Mouse (Mus musculus): Measurements from ENCODE around the gene Ldha. TPM values are rescaled to one million over a fixed set of nuclear protein-coding genes. Genes with fewer than 3 reads are reported as not detected.
"Not testable (repeated sequence)": the region's sequence is repeated elsewhere in the genome, so short reads cannot be mapped to it uniquely, and the experiment has no call there.

The Ldha gene
- polyA plus RNA-seq (2012; rRNA removed): 392 and 402 TPM in 2 replicates

GRCm38 (mm10) chr7:46840787-46841525 is at the start of gene Ldha:
TSS of gene Ldha (plus strand) at chr7:46841475.
- Histone ChIP-seq H3K4me3 (ENCODE audit: insufficient read depth, low read length) (no peak within 1 kb of the TSS), H3K4me1 (ENCODE audit: control insufficient read depth, insufficient read depth, low read length) (peaks cover 6% of the 10 kb centered on the region; the same call in 1 of the 2 replicates), H3K27ac (ENCODE audit: insufficient read depth, low read length) (no peak within 1 kb of the TSS)
- TF ChIP-seq CTCF (IDR thresholded peaks at IDR 0.05; ENCODE audit: extremely low read depth, insufficient read depth, low read length) (no peak), POLR2A (IDR thresholded peaks at IDR 0.05; ENCODE audit: extremely low read depth, insufficient read depth, low read length) (no peak)

- TF ChIP-seq POLR2A (IDR thresholded peaks at IDR 0.05; ENCODE audit: extremely low read depth, insufficient read depth, low read length) (no peak), CTCF (IDR thresholded peaks at IDR 0.05; ENCODE audit: extremely low read depth, insufficient read depth, low read length) (no peak)
- Histone ChIP-seq H3K4me3 (ENCODE audit: insufficient read depth, low read length) (no peak overlapping the region), H3K27ac (ENCODE audit: insufficient read depth, low read length) (no peak overlapping the region), H3K4me1 (ENCODE audit: control insufficient read depth, insufficient read depth, low read length) (peaks cover 2% of the 10 kb centered on the region; the same call in 1 of the 2 replicates)
Measured at GRCm38 (mm10) chr7:46793871-46794270, 47.4 kb upstream of the Ldha start.

DNA sequence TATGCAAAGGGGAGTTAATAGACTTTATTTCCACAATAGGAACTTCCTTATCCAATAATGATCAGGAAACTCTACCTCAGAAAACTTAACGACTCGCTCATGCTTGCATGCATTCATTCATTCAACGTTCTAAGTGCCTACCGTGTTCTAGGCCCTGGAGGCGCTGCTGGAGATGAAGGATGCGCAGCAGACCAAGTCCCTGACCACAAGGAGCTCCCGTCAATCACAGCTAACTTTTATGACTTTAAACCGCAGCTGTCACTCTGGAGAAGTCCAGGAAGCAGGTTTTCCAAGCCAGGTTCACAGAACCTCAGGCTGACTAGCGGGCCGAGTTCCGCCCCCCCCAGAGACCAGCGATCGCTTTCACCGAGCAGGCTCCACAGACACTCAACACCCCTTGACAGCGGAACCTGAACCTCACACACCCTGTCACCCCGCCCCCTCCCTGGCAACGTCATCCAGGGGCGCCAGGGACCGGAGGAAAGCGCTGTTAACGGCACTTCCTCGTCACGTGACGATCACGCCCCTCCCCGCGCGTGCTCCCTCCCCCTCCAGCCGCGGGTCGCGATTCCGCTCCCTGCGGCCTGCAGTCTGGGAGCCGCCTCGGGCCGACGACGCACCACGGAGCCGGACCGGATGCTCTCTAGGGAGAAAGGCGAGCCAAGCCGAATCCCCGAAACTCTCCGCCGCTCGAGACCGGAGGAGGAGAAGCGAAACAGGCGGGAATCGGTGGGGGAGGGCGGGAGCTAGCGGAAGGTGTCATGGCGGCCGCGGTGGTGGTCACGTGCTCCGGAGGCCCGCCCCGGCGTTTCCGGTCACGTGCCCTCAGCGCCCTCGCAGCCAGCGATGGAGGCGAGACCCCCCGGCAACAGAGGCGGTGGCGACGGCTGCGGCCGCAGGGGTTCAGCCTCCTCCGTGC is 45.7 kb upstream of the Ldha start, which contains the start of the genes Hps5 and Gtf2h1:
Hps5 (minus strand) TSS at position 778 of the 919 bp plus-strand sequence.
Gtf2h1 (plus strand) TSS at position 817 of the 919 bp plus-strand sequence.
- H3K4me3 ChIP-seq (ENCODE audit: insufficient read depth, low read length): peak within 1 kb of the TSS; percentile 91
- TF ChIP-seq CTCF (IDR thresholded peaks at IDR 0.05; ENCODE audit: extremely low read depth, insufficient read depth, low read length) (no peak), POLR2A (IDR thresholded peaks at IDR 0.05; ENCODE audit: extremely low read depth, insufficient read depth, low read length) (peak; percentile 59; the same call in 1 of the 2 replicates)
- peaks cover 2% of the 10 kb centered on the region for H3K4me1 ChIP-seq (ENCODE audit: control insufficient read depth, insufficient read depth, low read length)
- peak within 1 kb of the TSS; percentile 99 for H3K27ac ChIP-seq (ENCODE audit: insufficient read depth, low read length)

DNA sequence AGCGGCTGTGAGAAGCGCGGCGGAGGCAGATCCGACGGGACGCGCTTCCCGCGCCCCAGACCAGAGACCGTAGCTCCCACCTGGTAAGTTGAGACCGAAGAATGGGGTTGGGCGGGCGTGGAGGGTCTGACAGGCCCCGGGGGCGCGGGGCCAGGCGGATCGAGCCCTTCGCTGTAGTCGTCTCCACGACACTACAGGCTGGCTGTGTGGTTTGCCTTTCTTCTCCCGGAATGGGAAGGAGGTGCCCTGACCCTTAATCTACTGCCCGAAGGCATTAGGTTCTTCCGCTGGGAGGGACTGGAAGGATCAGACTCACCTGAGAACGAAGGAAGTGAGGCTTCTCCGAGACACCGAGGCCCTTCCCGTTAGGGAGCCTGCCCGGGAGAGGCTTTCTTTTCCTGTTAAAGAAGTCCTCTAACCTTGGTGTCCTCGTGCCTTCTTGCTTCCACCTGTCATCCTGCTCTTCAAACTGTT is 45.0 kb upstream of the Ldha start:
- peaks cover 2% of the 10 kb centered on the region for H3K4me1 ChIP-seq (ENCODE audit: control insufficient read depth, insufficient read depth, low read length)
- TF ChIP-seq CTCF (IDR thresholded peaks at IDR 0.05; ENCODE audit: extremely low read depth, insufficient read depth, low read length) (no peak), POLR2A (IDR thresholded peaks at IDR 0.05; ENCODE audit: extremely low read depth, insufficient read depth, low read length) (no peak)
- H3K27ac ChIP-seq (ENCODE audit: insufficient read depth, low read length): peak overlapping the region; percentile 99
- H3K4me3 ChIP-seq (ENCODE audit: insufficient read depth, low read length): peak overlapping the region; percentile 91

GRCm38 (mm10) chr7:46796779-46797178 is 44.5 kb upstream of the Ldha start:
- TF ChIP-seq POLR2A (IDR thresholded peaks at IDR 0.05; ENCODE audit: extremely low read depth, insufficient read depth, low read length) (no peak), CTCF (IDR thresholded peaks at IDR 0.05; ENCODE audit: extremely low read depth, insufficient read depth, low read length) (no peak)

DNA sequence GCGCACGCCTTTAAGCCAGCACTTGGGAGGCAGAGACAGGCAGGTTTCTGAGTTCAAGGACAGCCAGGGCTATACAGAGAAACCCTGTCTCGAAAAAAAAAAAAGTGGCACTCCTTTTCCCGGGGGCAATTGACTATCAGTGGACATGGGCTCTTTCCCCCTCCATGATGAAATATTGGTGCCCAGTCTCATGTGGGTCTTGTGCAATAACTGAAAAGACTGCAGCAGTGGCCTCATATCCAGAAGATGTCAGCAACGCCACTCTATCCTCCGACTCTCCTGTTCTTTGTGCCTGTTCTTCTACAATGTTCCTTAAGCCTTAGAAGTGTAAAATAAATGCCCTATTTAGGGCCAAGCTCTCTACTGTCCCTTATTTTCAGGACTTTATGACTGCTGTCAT is 30.9 kb upstream of the Ldha start:
- Histone ChIP-seq H3K27ac (ENCODE audit: insufficient read depth, low read length) (no peak overlapping the region), H3K4me3 (ENCODE audit: insufficient read depth, low read length) (no peak overlapping the region), H3K4me1 (ENCODE audit: control insufficient read depth, insufficient read depth, low read length) (no peaks in the 10 kb centered on the region)
- TF ChIP-seq CTCF (IDR thresholded peaks at IDR 0.05; ENCODE audit: extremely low read depth, insufficient read depth, low read length) (no peak), POLR2A (IDR thresholded peaks at IDR 0.05; ENCODE audit: extremely low read depth, insufficient read depth, low read length) (no peak)

More at GRCm38 (mm10) chr7:46796779-46797178, 44.5 kb upstream of the Ldha start:
- Histone ChIP-seq H3K4me1 (ENCODE audit: control insufficient read depth, insufficient read depth, low read length) (peaks cover 2% of the 10 kb centered on the region), H3K27ac (ENCODE audit: insufficient read depth, low read length) (no peak overlapping the region), H3K4me3 (ENCODE audit: insufficient read depth, low read length) (peak overlapping the region; percentile 91)

DNA sequence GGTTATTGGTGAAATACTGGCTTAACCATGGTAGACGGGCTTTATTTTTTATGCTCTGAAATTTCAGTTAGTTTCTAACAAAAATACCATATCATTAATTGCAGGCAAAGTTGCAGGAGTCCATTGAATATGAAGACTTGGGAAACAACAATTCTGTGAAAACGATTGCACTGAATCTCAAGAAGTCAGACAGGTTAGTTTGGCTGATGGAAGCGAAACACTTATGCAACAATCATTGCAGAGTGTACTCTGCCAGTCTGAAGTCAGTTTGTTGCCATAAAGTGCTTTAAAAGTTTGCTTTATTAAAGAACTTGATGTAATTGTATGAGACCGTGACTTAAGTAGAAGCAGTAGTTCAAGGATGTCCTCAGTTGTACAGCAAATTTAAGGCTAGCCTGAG is 27.3 kb upstream of the Ldha start:
- H3K4me1 ChIP-seq (ENCODE audit: control insufficient read depth, insufficient read depth, low read length): peaks cover 3% of the 10 kb centered on the region
- H3K27ac ChIP-seq (ENCODE audit: insufficient read depth, low read length): no peak overlapping the region
- TF ChIP-seq CTCF (IDR thresholded peaks at IDR 0.05; ENCODE audit: extremely low read depth, insufficient read depth, low read length): no peak
- TF ChIP-seq POLR2A (IDR thresholded peaks at IDR 0.05; ENCODE audit: extremely low read depth, insufficient read depth, low read length): no peak
- no peak overlapping the region for H3K4me3 ChIP-seq (ENCODE audit: insufficient read depth, low read length)

- H3K27ac ChIP-seq (ENCODE audit: insufficient read depth, low read length); H3K4me3 ChIP-seq (ENCODE audit: insufficient read depth, low read length); H3K4me1 ChIP-seq (ENCODE audit: control insufficient read depth, insufficient read depth, low read length): not testable (repeated sequence)
Measured at GRCm38 (mm10) chr7:46820876-46821632, 20.2 kb upstream of the Ldha start.
